Mouse (Mus musculus): ENCODE results near the gene Cacna1c.

DNA sequence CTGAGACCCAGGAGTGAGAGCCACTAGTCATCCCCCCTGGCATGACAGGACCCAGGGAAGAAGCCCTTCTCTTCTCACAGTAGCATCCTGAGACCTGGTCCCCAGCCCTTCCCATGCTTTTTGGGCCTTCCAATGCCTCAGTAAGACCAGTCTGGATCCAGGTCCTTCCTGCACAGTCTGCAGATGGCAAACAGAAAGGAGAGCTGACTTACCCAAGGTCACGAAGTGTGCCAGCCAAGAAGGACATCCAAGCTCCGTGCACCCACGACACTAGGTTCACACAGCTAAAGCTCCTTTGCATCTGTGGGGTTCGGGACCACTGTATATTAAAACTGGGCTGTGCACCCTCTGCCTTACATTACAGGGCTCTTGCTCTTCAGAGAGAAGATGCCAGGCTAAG, 252.1 kb downstream of the Cacna1c start:
- no peak for TF ChIP-seq EP300 (IDR thresholded peaks at IDR 0.05; ENCODE audit: low read depth)
- TF ChIP-seq CTCF (IDR thresholded peaks at IDR 0.05; ENCODE audit: low read depth): no peak

All from liver, postnatal 0 days (tissue).